Mouse (Mus musculus) liver, postnatal 0 days (tissue): ENCODE measurements around the gene Tmem222. TPM values are rescaled to one million over a fixed set of nuclear protein-coding genes. Genes with fewer than 3 reads are reported as not detected.

Experiments
- ATAC-seq: fragments of 200-750 bp; cut with Nextera tagmentation; 2 replicates; pipeline ENCODE4 v1.8.0; 2017; ENCODE audit warnings: mild to moderate bottlenecking, moderate library complexity
- DNase-seq: peaks from one replicate; pipeline ENCODE4 v3.0.0-alpha.2; 2016
- H3K27ac ChIP-seq: fragments of 300-500 bp; sonication (generic); 2 replicates; pipeline ENCODE4 v1.5.1; 2014; ENCODE audit warnings: antibody characterized with exemption, moderate library complexity, mild to moderate bottlenecking, low read depth
- H3K27me3 ChIP-seq: fragments of 300-500 bp; sonication (generic); 2 replicates; pipeline ENCODE4 v1.6.1; 2014; ENCODE audit warnings: low read length, control low read depth, mixed read lengths; ENCODE audit not compliant: insufficient read depth
- H3K36me3 ChIP-seq: fragments of 300-500 bp; sonication (generic); replicated peaks from 2 replicates; pipeline ENCODE4 v1.6.1; 2014; ENCODE audit warnings: mild to moderate bottlenecking, control low read depth, low read length, moderate library complexity, mixed read lengths; ENCODE audit not compliant: insufficient read depth
- H3K4me1 ChIP-seq: fragments of 300-500 bp; sonication (generic); 2 replicates; pipeline ENCODE4 v1.6.1; 2014; ENCODE audit warnings: antibody characterized with exemption, mild to moderate bottlenecking, control low read depth; ENCODE audit not compliant: insufficient read depth
- H3K4me2 ChIP-seq: fragments of 300-500 bp; sonication (generic); 2 replicates; pipeline ENCODE4 v1.6.1; 2014; ENCODE audit warnings: low read depth, mild to moderate bottlenecking, low read length, moderate library complexity, mixed read lengths
- H3K4me3 ChIP-seq: fragments of 300-500 bp; sonication (generic); 2 replicates; pipeline ENCODE4 v1.5.1; 2014; ENCODE audit warnings: low read depth, low read length
- H3K9ac ChIP-seq: fragments of 300-500 bp; sonication (generic); replicated peaks from 2 replicates; pipeline ENCODE4 v1.6.1; 2014; ENCODE audit warnings: mild to moderate bottlenecking, moderate library complexity
- H3K9me3 ChIP-seq: fragments of 300-500 bp; sonication (generic); 2 replicates; pipeline ENCODE4 v1.6.1; 2016; ENCODE audit warnings: mild to moderate bottlenecking, control low read depth, low read length, mixed read lengths
- CTCF ChIP-seq: sonication (generic); IDR thresholded peaks from 2 replicates; pipeline ENCODE4 v1.5.1; 2016; ENCODE audit warnings: antibody characterized with exemption, low read depth
- EP300 ChIP-seq: IDR thresholded peaks from 2 replicates; pipeline ENCODE4 v1.6.1; 2016; ENCODE audit warnings: antibody characterized with exemption, low read depth, mild to moderate bottlenecking
- WGBS: fragments of 180-500 bp; shearing (Covaris S2); extraction: QIAGEN DNeasy Blood & Tissue Kit; methylation state at CpG from one replicate; pipeline ENCODE4 v1.1.7; 2014; ENCODE audit not compliant: insufficient replicate concordance; 5-methylcytosine and 5-hydroxymethylcytosine counted together
- polyA plus RNA-seq: library from polyadenylated mRNA; unstranded; fragments of >200 nt; fragmentation: Nextera tagmentation; extraction: Ambion mirVana; gene quantifications from 2 replicates; pipeline ENCODE4 v1.2.1, GENCODE M21; 2015

The Tmem222 gene
- polyA plus RNA-seq, 1 experiment from 2014 or later = 30.8 TPM

GRCm38 (mm10) chr4:133291255-133291654 is 13.7 kb upstream of the Tmem222 start:
- Histone ChIP-seq H3K4me3 (no peak overlapping the region), H3K27ac (no peak overlapping the region), H3K4me2 (no peak overlapping the region), H3K36me3 (peaks cover 29% of the 10 kb centered on the region), H3K9ac (no peak overlapping the region), H3K27me3 (no peaks in the 10 kb centered on the region), H3K9me3 (no peaks in the 10 kb centered on the region), H3K4me1 (peaks cover 9% of the 10 kb centered on the region)
- TF ChIP-seq EP300 (no peak), CTCF (no peak)
- WGBS = 66% methylated on average over 1 of the region's 1 CpGs
- no peak for ATAC-seq
- no peak for DNase-seq

GRCm38 (mm10) chr4:133286476-133287077 is 9.0 kb upstream of the Tmem222 start:
- H3K4me2 ChIP-seq = peak overlapping the region; percentile 34

DNA sequence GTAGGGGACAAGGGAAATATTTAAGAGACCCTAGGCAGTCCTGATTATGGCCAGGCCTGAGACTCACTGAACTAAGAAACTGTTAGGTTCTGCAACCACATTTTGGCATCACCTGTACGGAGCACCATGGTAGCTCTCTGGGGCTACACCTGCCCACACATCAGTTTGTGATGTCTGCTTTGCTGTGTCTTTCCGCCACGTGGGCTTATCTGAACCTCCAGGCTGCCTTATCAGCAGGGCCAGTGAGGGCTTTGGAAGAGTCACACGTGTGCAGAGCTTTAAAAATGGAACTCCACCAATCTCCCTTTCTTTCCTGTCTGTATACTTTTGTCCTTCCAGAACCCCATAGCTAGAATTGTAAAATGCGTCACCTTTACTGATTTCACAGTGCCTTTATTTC is 8.4 kb upstream of the Tmem222 start:
- H3K4me1 ChIP-seq = peaks cover 32% of the 10 kb centered on the region
- H3K9me3 ChIP-seq = no peaks in the 10 kb centered on the region
- no peak overlapping the region for H3K9ac ChIP-seq
- no peaks in the 10 kb centered on the region for H3K27me3 ChIP-seq
- DNase-seq (peak; percentile 84), ATAC-seq (peak; percentile 88)
- no peaks in the 10 kb centered on the region for H3K36me3 ChIP-seq
- H3K4me2 ChIP-seq = peak overlapping the region; percentile 34
- WGBS = 36% methylated on average over 5 of the region's 5 CpGs
- no peak overlapping the region for H3K4me3 ChIP-seq
- TF ChIP-seq EP300 (peak; percentile 96), CTCF (no peak)
- H3K27ac ChIP-seq = peak overlapping the region; percentile 30

More at GRCm38 (mm10) chr4:133286476-133287077, 9.0 kb upstream of the Tmem222 start:
- DNase-seq = no peak
- Histone ChIP-seq H3K36me3 (no peaks in the 10 kb centered on the region), H3K4me3 (no peak overlapping the region), H3K9ac (no peak overlapping the region), H3K27ac (peak overlapping the region; percentile 13), H3K27me3 (no peaks in the 10 kb centered on the region), H3K4me1 (peaks cover 32% of the 10 kb centered on the region), H3K9me3 (no peaks in the 10 kb centered on the region)
- ATAC-seq = peak; percentile 55; the same call in 1 of the 2 replicates
- TF ChIP-seq CTCF = no peak
- no peak for TF ChIP-seq EP300
- WGBS = 58% methylated on average over 4 of the region's 4 CpGs

DNA sequence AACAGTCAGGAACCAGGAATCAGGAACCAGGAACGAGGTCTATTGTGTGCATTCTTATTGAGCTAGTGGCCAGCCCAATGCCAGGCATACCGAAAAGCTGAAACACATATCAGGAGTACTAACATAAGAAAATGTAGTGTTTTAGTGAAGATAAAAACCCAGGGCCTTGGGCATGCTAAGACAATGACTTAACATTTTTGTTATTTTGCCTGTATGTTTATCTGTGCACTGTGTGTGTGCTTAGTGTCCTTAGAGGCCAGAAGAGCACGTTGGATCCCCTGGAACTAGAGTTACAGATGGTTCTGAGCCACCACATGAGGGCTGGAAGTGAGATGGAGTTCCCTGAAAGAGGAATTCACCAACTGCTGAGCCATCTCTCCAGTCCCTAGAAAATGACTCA is 7.7 kb upstream of the Tmem222 start:
- Histone ChIP-seq H3K9me3 (no peaks in the 10 kb centered on the region), H3K4me2 (peak overlapping the region; percentile 42), H3K4me3 (no peak overlapping the region), H3K27ac (peak overlapping the region; percentile 30), H3K9ac (peak overlapping the region; percentile 30; the same call in 1 of the 2 replicates), H3K36me3 (no peaks in the 10 kb centered on the region), H3K27me3 (no peaks in the 10 kb centered on the region), H3K4me1 (peaks cover 32% of the 10 kb centered on the region)
- TF ChIP-seq EP300 (peak; percentile 59), CTCF (no peak)
- ATAC-seq (peak; percentile 67), DNase-seq (no peak)
- WGBS = 43% methylated on average over 3 of the region's 3 CpGs

DNA sequence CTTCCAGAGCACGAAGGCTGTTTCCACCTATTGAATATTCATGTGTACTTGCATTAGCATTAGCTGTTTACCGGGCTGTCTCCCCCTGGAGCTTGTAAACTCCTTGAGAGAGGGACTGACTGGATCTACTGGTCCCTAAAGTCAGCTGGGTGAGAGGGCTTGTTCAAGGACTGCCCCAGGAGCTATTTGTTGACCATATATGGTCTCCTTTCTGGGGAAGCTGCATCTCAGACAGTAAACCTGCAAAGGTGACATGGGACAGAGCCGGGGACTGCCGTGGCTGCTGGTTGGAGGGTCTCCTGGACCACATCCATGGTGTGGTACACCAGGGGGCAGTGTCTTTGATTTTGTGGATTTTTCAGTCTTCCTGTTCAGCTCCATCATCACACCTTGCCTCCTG is 5.1 kb upstream of the Tmem222 start:
- Histone ChIP-seq H3K27me3 (no peaks in the 10 kb centered on the region), H3K9ac (no peak overlapping the region), H3K4me1 (peaks cover 38% of the 10 kb centered on the region), H3K9me3 (no peaks in the 10 kb centered on the region), H3K27ac (no peak overlapping the region), H3K4me2 (no peak overlapping the region), H3K4me3 (no peak overlapping the region), H3K36me3 (no peaks in the 10 kb centered on the region)
- DNase-seq (no peak), ATAC-seq (no peak)
- 63% methylated on average over 4 of the region's 4 CpGs for WGBS
- no peak for TF ChIP-seq EP300
- TF ChIP-seq CTCF = 0 out of 2 replicates have a peak, but pooled peaks have one; percentile 1

- ATAC-seq (no peak), DNase-seq (no peak)
- H3K4me3 ChIP-seq = no peak overlapping the region
- H3K9me3 ChIP-seq = no peaks in the 10 kb centered on the region
- 48% methylated on average over 5 of the region's 5 CpGs for WGBS
- H3K27me3 ChIP-seq = no peaks in the 10 kb centered on the region
- H3K27ac ChIP-seq = no peak overlapping the region
- no peak overlapping the region for H3K9ac ChIP-seq
- H3K4me2 ChIP-seq = no peak overlapping the region
- peaks cover 34% of the 10 kb centered on the region for H3K4me1 ChIP-seq
- H3K36me3 ChIP-seq = no peaks in the 10 kb centered on the region
- TF ChIP-seq EP300 = no peak
- TF ChIP-seq CTCF = no peak
Observed at GRCm38 (mm10) chr4:133281951-133282481, 4.4 kb upstream of the Tmem222 start.
